Mouse (Mus musculus): ENCODE data around the gene Lurap1. TPM values are rescaled to one million over a fixed set of nuclear protein-coding genes. Genes with fewer than 3 reads are reported as not detected.
A peak's percentile ranks its signal among the peaks of the same experiment; 100 is the strongest.

Gene Lurap1
- total and polyA plus RNA-seq, 2 experiments from 2014 or later: 3.0 to 5.0 TPM

- TF ChIP-seq CTCF (IDR thresholded peaks at IDR 0.05; ENCODE audit: low read depth): peak; percentile 2; the same call in 1 of the 2 replicates
- Histone ChIP-seq H3K4me3 (ENCODE audit: low read depth, low read length) (peak overlapping the region; percentile 70), H3K9ac (peak overlapping the region; percentile 73), H3K4me2 (ENCODE audit: low read depth) (peak overlapping the region; percentile 88), H3K27ac (ENCODE audit: low read depth, low read length) (peak overlapping the region; percentile 30; the same call in 1 of the 2 replicates), H3K36me3 (ENCODE audit: insufficient read depth) (no peaks in the 10 kb centered on the region), H3K9me3 (ENCODE audit: low read length) (no peaks in the 10 kb centered on the region), H3K27me3 (ENCODE audit: insufficient read depth, low read length) (no peaks in the 10 kb centered on the region), H3K4me1 (ENCODE audit: insufficient read depth) (peaks cover 5% of the 10 kb centered on the region; the same call in 1 of the 2 replicates)
- WGBS: under 1% methylated on average over 47 of the region's 47 CpGs
- ATAC-seq (peak; percentile 84), DNase-seq (peak; percentile 70)
These were observed 7.0 kb downstream of the Lurap1 start for GRCm38 (mm10) chr4:116143891-116144717.

GRCm38 (mm10) chr4:116143317-116143811 lies 7.8 kb downstream of the Lurap1 start:
- Histone ChIP-seq H3K9ac (no peak overlapping the region), H3K4me1 (ENCODE audit: insufficient read depth) (peaks cover 5% of the 10 kb centered on the region; the same call in 1 of the 2 replicates), H3K36me3 (ENCODE audit: insufficient read depth) (no peaks in the 10 kb centered on the region), H3K27me3 (ENCODE audit: insufficient read depth, low read length) (no peaks in the 10 kb centered on the region), H3K4me3 (ENCODE audit: low read depth, low read length) (peak overlapping the region; percentile 70), H3K27ac (ENCODE audit: low read depth, low read length) (no peak overlapping the region), H3K9me3 (ENCODE audit: low read length) (no peaks in the 10 kb centered on the region), H3K4me2 (ENCODE audit: low read depth) (peak overlapping the region; percentile 88)
- 5% methylated on average over 7 of the region's 7 CpGs for WGBS
- DNase-seq (no peak), ATAC-seq (no peak)
- TF ChIP-seq CTCF (IDR thresholded peaks at IDR 0.05; ENCODE audit: low read depth): no peak

DNA sequence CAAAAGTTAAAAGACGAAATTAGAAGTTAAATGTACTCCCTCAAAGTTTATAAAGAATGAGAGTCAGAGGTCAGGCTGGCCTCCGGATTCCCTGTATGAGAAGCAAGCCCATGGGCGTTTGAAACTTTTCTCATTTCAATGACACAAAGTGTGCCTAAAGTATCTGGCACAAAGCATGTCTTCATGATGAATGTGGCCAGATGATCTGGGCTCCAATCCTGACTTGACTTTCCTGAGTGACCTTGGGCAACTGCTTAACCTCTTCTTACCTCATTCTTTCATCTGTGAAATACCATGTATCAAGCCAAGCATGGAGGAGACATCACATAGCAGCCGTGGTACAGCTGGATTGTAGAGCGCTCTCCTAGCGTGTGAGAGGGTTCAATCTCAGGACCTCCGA lies 8.9 kb downstream of the Lurap1 start:
- no peaks in the 10 kb centered on the region for H3K27me3 ChIP-seq (ENCODE audit: insufficient read depth, low read length)
- no peak overlapping the region for H3K4me2 ChIP-seq (ENCODE audit: low read depth)
- H3K27ac ChIP-seq (ENCODE audit: low read depth, low read length): no peak overlapping the region
- peaks cover 5% of the 10 kb centered on the region; the same call in 1 of the 2 replicates for H3K4me1 ChIP-seq (ENCODE audit: insufficient read depth)
- H3K36me3 ChIP-seq (ENCODE audit: insufficient read depth): no peaks in the 10 kb centered on the region
- no peak overlapping the region for H3K4me3 ChIP-seq (ENCODE audit: low read depth, low read length)
- WGBS: 88% methylated on average over 7 of the region's 7 CpGs
- H3K9ac ChIP-seq: no peak overlapping the region
- TF ChIP-seq CTCF (IDR thresholded peaks at IDR 0.05; ENCODE audit: low read depth): no peak
- ATAC-seq: no peak
- no peaks in the 10 kb centered on the region for H3K9me3 ChIP-seq (ENCODE audit: low read length)
- no peak for DNase-seq

- H3K9me3 ChIP-seq (ENCODE audit: low read length): no peaks in the 10 kb centered on the region
- TF ChIP-seq CTCF (IDR thresholded peaks at IDR 0.05; ENCODE audit: low read depth): no peak
- DNase-seq (no peak), ATAC-seq (no peak)
- no peaks in the 10 kb centered on the region for H3K27me3 ChIP-seq (ENCODE audit: insufficient read depth, low read length)
- no peak overlapping the region for H3K4me2 ChIP-seq (ENCODE audit: low read depth)
- peak overlapping the region; percentile 54; the same call in 1 of the 2 replicates for H3K27ac ChIP-seq (ENCODE audit: low read depth, low read length)
- no peak overlapping the region for H3K9ac ChIP-seq
- WGBS: 88% methylated on average over 1 of the region's 1 CpGs
- H3K4me3 ChIP-seq (ENCODE audit: low read depth, low read length): no peak overlapping the region
- peaks cover 5% of the 10 kb centered on the region; the same call in 1 of the 2 replicates for H3K4me1 ChIP-seq (ENCODE audit: insufficient read depth)
- no peaks in the 10 kb centered on the region for H3K36me3 ChIP-seq (ENCODE audit: insufficient read depth)
These were observed 9.4 kb downstream of the Lurap1 start for GRCm38 (mm10) chr4:116141736-116142135.

- WGBS: 76% methylated on average over 7 of the region's 7 CpGs
- Histone ChIP-seq H3K4me3 (ENCODE audit: low read depth, low read length) (no peak overlapping the region), H3K9ac (no peak overlapping the region), H3K4me1 (ENCODE audit: insufficient read depth) (peaks cover 5% of the 10 kb centered on the region; the same call in 1 of the 2 replicates), H3K9me3 (ENCODE audit: low read length) (no peaks in the 10 kb centered on the region), H3K4me2 (ENCODE audit: low read depth) (no peak overlapping the region), H3K27me3 (ENCODE audit: insufficient read depth, low read length) (no peaks in the 10 kb centered on the region), H3K27ac (ENCODE audit: low read depth, low read length) (peak overlapping the region; percentile 54; the same call in 1 of the 2 replicates), H3K36me3 (ENCODE audit: insufficient read depth) (no peaks in the 10 kb centered on the region)
- DNase-seq (peak; percentile 61), ATAC-seq (peak; percentile 70)
- TF ChIP-seq CTCF (IDR thresholded peaks at IDR 0.05; ENCODE audit: low read depth): no peak
These were observed 10.2 kb downstream of the Lurap1 start for GRCm38 (mm10) chr4:116140801-116141574.

DNA sequence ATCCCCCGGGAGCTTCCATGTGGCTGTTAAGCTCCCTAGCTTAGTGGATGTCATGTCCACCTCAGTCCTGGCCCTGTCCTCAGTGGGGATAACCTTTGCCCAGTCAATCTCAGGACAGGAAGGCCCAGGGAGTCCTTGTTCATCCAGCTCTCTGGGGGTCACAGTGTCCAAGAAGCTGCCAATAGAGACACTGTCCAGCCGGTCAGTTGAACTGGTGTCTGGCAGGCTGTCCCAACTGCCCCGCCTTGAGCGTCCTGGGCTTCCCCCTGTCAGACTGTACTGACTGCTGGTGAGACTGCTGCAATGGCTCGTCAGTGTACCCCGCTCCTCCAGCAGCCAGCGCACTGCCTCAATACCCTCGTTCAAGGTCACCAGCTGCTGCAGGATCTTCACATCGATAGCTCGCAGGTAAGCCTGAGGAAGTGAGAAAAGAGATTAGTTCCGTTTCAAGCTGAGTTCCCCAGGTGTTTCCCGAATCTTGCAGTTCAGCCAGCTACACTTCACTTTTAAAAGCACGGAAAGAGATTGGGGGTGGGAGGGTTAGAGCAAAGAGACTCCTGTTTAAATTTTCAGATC lies 13.6 kb downstream of the Lurap1 start:
- H3K4me1 ChIP-seq (ENCODE audit: insufficient read depth): peaks cover 5% of the 10 kb centered on the region; the same call in 1 of the 2 replicates
- no peak for TF ChIP-seq CTCF (IDR thresholded peaks at IDR 0.05; ENCODE audit: low read depth)
- no peak overlapping the region for H3K4me3 ChIP-seq (ENCODE audit: low read depth, low read length)
- WGBS: 55% methylated on average over 13 of the region's 13 CpGs
- DNase-seq (no peak), ATAC-seq (no peak)
- no peaks in the 10 kb centered on the region for H3K27me3 ChIP-seq (ENCODE audit: insufficient read depth, low read length)
- H3K36me3 ChIP-seq (ENCODE audit: insufficient read depth): no peaks in the 10 kb centered on the region
- H3K27ac ChIP-seq (ENCODE audit: low read depth, low read length): no peak overlapping the region
- no peaks in the 10 kb centered on the region for H3K9me3 ChIP-seq (ENCODE audit: low read length)
- no peak overlapping the region for H3K9ac ChIP-seq
- H3K4me2 ChIP-seq (ENCODE audit: low read depth): no peak overlapping the region
